Mouse (Mus musculus): ENCODE results near the gene Gm3159. TPM values are rescaled to one million over a fixed set of nuclear protein-coding genes. Genes with fewer than 3 reads are reported as not detected.
"Not testable (repeated sequence)": the region's sequence is repeated elsewhere in the genome, so short reads cannot be mapped to it uniquely, and the experiment has no call there.

Gm3159 gene
- polyA plus RNA-seq, 1 experiment from 2014 or later, result not detected

DNA sequence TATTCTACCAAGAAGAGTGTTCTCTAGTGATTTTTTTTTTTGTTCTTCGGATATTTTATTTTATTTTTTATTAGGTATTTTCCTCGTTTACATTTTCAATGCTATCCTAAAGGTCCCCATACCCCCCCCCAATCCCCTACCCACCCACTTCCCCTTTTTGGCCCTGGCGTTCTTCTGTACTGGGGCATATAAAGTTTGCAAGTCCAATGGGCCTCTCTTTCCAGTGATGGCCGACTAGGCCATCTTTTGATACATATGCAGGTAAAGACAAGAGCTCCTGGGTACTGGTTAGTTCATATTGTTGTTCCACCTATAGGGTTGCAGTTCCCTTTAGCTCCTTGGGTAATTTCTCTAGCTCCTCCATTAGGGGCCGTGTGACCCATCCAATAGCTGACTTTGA, 3.9 kb downstream of the Gm3159 start:
- DNase-seq (ENCODE audit: low spot score); H3K4me1 ChIP-seq (ENCODE audit: control insufficient read depth, insufficient read depth, low read length); H3K9ac ChIP-seq (ENCODE audit: low read length); H3K9me3 ChIP-seq (ENCODE audit: control insufficient read depth, low read length); H3K27me3 ChIP-seq (ENCODE audit: control insufficient read depth, insufficient read depth, low read length); H3K27ac ChIP-seq (replicated peaks; ENCODE audit: low read depth, low read length); H3K36me3 ChIP-seq (ENCODE audit: control insufficient read depth, insufficient read depth, low read length); ATAC-seq (ENCODE audit: insufficient number of reproducible peaks, low FRiP score, low TSS enrichment, low read depth); H3K4me3 ChIP-seq (ENCODE audit: low read depth, low read length); H3K4me2 ChIP-seq (ENCODE audit: low read depth, severe bottlenecking): not testable (repeated sequence)
- WGBS, result 83% methylated on average over 5 of the region's 5 CpGs

DNA sequence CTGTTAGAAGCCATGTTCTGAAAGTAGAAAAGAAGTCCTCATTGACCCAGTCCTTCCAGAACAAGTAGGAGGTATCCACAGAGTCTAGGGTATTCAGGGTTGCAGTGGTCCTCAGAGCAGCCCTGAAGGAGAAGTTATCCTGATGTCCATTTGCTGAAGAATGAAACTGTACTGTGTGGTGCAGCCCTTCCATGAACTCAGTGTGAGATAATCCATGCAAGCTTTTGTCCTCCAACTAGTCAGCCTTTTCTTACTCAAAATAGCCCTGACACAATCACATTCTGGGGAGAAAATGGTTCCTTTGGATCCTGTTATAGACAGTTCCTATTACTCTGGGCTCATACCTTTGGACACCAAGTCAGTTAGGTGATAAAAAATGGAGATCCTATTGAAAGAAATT, 6.5 kb downstream of the Gm3159 start:
- DNase-seq (ENCODE audit: low spot score); ATAC-seq (ENCODE audit: insufficient number of reproducible peaks, low FRiP score, low TSS enrichment, low read depth); H3K27me3 ChIP-seq (ENCODE audit: control insufficient read depth, insufficient read depth, low read length); H3K4me1 ChIP-seq (ENCODE audit: control insufficient read depth, insufficient read depth, low read length); H3K4me2 ChIP-seq (ENCODE audit: low read depth, severe bottlenecking); H3K9ac ChIP-seq (ENCODE audit: low read length); H3K4me3 ChIP-seq (ENCODE audit: low read depth, low read length); H3K27ac ChIP-seq (replicated peaks; ENCODE audit: low read depth, low read length); H3K36me3 ChIP-seq (ENCODE audit: control insufficient read depth, insufficient read depth, low read length); H3K9me3 ChIP-seq (ENCODE audit: control insufficient read depth, low read length): not testable (repeated sequence)

DNA sequence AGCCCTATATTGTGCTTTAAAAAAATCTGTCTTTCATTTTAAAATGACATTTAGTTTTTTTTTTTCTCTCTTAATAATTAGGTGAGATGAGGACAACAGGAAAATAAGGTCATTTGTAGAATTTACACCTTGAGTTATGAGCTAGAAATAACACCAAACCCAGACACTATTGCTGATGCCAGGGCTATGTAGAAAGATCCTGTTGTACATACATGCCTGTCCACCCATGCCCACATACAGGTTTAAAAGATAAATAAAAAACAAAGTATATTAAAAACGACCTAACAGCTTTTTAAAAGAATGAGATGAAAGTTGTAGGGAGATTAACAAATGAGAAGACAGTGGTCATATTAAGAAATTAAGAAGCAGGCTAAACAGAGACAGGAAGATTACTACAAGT, 12.6 kb downstream of the Gm3159 start:
- not testable (repeated sequence) for H3K27ac ChIP-seq (replicated peaks; ENCODE audit: low read depth, low read length); H3K27me3 ChIP-seq (ENCODE audit: control insufficient read depth, insufficient read depth, low read length); H3K9me3 ChIP-seq (ENCODE audit: control insufficient read depth, low read length); H3K4me1 ChIP-seq (ENCODE audit: control insufficient read depth, insufficient read depth, low read length); H3K36me3 ChIP-seq (ENCODE audit: control insufficient read depth, insufficient read depth, low read length); H3K4me3 ChIP-seq (ENCODE audit: low read depth, low read length); ATAC-seq (ENCODE audit: insufficient number of reproducible peaks, low FRiP score, low TSS enrichment, low read depth); DNase-seq (ENCODE audit: low spot score); H3K4me2 ChIP-seq (ENCODE audit: low read depth, severe bottlenecking); H3K9ac ChIP-seq (ENCODE audit: low read length)
- WGBS, result 38% methylated on average over 1 of the region's 1 CpGs

DNA sequence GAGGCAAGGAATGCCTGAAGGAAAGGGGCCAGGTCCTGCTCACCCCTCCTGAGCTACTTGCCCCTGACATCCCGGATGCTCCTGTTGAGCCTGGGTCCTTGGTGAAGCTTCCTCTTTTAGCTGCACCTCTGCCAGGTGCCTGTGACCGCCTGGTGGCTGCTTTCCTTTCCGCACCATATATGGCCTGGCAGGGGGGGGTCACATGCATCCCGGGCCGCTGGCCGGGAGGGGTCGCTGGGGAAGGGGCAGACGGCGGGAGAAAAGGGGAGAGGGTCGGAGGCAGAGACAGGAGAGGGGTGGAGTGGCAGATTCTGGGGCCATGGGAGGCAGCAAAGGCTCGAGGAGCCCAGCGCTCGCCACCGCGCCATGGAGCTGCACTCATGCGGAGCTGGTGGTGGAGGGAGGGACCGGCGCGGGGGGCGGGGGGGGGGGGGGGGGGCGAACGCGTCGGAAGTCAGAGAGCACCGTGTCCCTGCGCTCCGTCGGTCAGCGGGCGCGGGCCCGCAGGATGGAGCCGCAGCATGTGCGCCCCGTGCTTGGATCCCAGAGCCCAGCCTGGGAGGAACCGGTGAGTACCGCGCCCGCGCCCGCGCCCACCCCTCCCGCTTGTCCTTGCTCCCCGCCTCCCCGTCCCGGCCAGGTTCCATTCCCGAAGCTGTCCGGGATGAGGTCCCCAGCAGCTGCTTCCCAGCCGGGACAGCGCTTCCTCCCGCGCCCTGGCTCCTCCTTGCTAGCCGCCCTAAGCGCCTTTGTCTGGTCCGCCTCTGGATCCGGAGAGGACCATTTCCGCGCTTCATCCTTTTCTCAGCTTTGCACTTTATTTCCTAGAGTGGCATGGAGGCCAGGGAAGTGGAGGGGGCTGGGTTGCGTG, 17.9 kb downstream of the Gm3159 start, which contains the start of gene Gm3164:
Gene Gm3164, plus strand, starts transcription at position 484 of the 871 bp plus-strand sequence.
- H3K36me3 ChIP-seq (ENCODE audit: control insufficient read depth, insufficient read depth, low read length); H3K27ac ChIP-seq (replicated peaks; ENCODE audit: low read depth, low read length); H3K27me3 ChIP-seq (ENCODE audit: control insufficient read depth, insufficient read depth, low read length); ATAC-seq (ENCODE audit: insufficient number of reproducible peaks, low FRiP score, low TSS enrichment, low read depth); H3K4me1 ChIP-seq (ENCODE audit: control insufficient read depth, insufficient read depth, low read length); H3K9me3 ChIP-seq (ENCODE audit: control insufficient read depth, low read length): not testable (repeated sequence)
- WGBS, result 1% methylated on average over 24 of the region's 59 CpGs
- Histone ChIP-seq H3K4me2 (ENCODE audit: low read depth, severe bottlenecking) (peak within 1 kb of the TSS; percentile 52), H3K4me3 (ENCODE audit: low read depth, low read length) (peak within 1 kb of the TSS; percentile 24), H3K9ac (ENCODE audit: low read length) (peak within 1 kb of the TSS; percentile 22; the same call in 1 of the 2 replicates)
- peak; percentile 33 for DNase-seq (ENCODE audit: low spot score)

DNA sequence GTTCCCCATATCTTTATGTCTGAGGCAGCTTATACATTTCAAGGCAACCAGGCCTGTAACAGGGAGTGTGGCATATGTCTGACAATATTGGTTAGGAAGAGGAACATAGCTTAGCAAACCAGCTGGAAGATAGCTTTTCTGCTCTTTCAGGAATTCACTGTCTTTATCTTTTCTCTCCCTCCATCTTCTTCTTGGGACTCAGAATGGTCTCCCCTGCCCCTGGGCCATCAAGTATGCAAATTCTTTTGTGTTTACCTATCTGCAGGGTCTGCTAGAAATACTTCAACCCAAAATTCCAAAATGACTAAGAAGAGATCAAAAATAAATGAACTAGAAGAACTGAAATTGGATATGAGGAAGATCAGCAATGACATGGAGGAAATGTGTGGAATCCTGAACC, 33.4 kb downstream of the Gm3159 start, which contains the start of gene Gm3173:
Gene Gm3173, plus strand, starts transcription at position 301 of the 400 bp plus-strand sequence.
- not testable (repeated sequence) for ATAC-seq (ENCODE audit: insufficient number of reproducible peaks, low FRiP score, low TSS enrichment, low read depth); H3K4me3 ChIP-seq (ENCODE audit: low read depth, low read length); DNase-seq (ENCODE audit: low spot score); H3K27ac ChIP-seq (replicated peaks; ENCODE audit: low read depth, low read length); H3K4me2 ChIP-seq (ENCODE audit: low read depth, severe bottlenecking); H3K36me3 ChIP-seq (ENCODE audit: control insufficient read depth, insufficient read depth, low read length); H3K4me1 ChIP-seq (ENCODE audit: control insufficient read depth, insufficient read depth, low read length); H3K9me3 ChIP-seq (ENCODE audit: control insufficient read depth, low read length); H3K9ac ChIP-seq (ENCODE audit: low read length); H3K27me3 ChIP-seq (ENCODE audit: control insufficient read depth, insufficient read depth, low read length)

Other genes with a start within 250 kb of the Gm3159 start
- not detected in 2 replicates for gene Gm3127, start 232.5 kb upstream of the Gm3159 start, polyA plus RNA-seq (2014; fragmentation: Nextera tagmentation; extraction: Ambion mirVana)
- 0.13 and 0.34 TPM in 2 replicates for gene Gm2974, start 214.9 kb upstream of the Gm3159 start, polyA plus RNA-seq (2014; fragmentation: Nextera tagmentation; extraction: Ambion mirVana)
- gene Gm3138, start 147.9 kb upstream of the Gm3159 start, polyA plus RNA-seq (2014; fragmentation: Nextera tagmentation; extraction: Ambion mirVana), result not detected in 2 replicates
- not detected in 2 replicates for gene Gm3149, start 80.2 kb upstream of the Gm3159 start, polyA plus RNA-seq (2014; fragmentation: Nextera tagmentation; extraction: Ambion mirVana)
- 0.20 and 0.47 TPM in 2 replicates for gene 2610042L04Rik, start 62.8 kb upstream of the Gm3159 start, polyA plus RNA-seq (2014; fragmentation: Nextera tagmentation; extraction: Ambion mirVana)
- 0.96 and 1.0 TPM in 2 replicates for gene Gm3164, start 17.9 kb downstream of the Gm3159 start, polyA plus RNA-seq (2014; fragmentation: Nextera tagmentation; extraction: Ambion mirVana)
- not detected in 2 replicates for gene Gm3173, start 33.5 kb downstream of the Gm3159 start, polyA plus RNA-seq (2014; fragmentation: Nextera tagmentation; extraction: Ambion mirVana)
- not detected in 2 replicates for gene Gm3182, start 84.2 kb downstream of the Gm3159 start, polyA plus RNA-seq (2014; fragmentation: Nextera tagmentation; extraction: Ambion mirVana)
- gene Gm3047, start 157.9 kb downstream of the Gm3159 start, polyA plus RNA-seq (2014; fragmentation: Nextera tagmentation; extraction: Ambion mirVana), result not detected in 2 replicates
- gene Gm8159, start 234.8 kb downstream of the Gm3159 start, polyA plus RNA-seq (2014; fragmentation: Nextera tagmentation; extraction: Ambion mirVana), result not detected in 2 replicates

All from limb, embryonic 11.5 days (tissue).